Mouse (Mus musculus) cerebellum, adult 2 months (tissue): ENCODE measurements around the gene Arpp19.

ENCODE experiments used
- CTCF ChIP-seq: fragments of 200-500 bp; IDR thresholded peaks from 2 replicates; pipeline ENCODE4 v1.5.1; 2011; ENCODE audit warnings: low read depth, mild to moderate bottlenecking, control low read depth, low read length, moderate library complexity, borderline replicate concordance; ENCODE audit not compliant: insufficient read depth
- POLR2A ChIP-seq: fragments of 200-500 bp; IDR thresholded peaks from 2 replicates; pipeline ENCODE4 v1.6.1; 2011; ENCODE audit warnings: low read length, control low read depth, borderline replicate concordance; ENCODE audit not compliant: insufficient read depth

DNA sequence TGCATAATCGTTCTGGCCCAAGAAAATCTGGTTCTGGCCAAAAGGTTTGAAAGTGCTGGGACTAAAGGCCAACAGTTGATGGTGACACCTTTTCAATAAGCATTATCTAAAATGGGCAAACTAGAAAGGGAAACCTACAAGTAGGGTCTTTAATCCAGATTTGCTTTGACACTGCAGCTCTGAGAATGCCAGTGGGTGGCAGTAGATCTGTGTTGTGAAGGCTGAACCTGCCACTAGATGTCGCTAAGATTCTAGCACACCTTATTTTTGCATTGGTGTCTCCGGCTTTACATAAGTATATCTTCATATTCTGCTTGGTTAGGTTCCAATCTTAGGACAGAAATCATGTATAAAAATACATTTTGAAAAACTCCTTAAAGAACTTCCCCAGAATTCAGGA lies 12.6 kb downstream of the Arpp19 start:
- TF ChIP-seq CTCF: peak; percentile 85
- no peak for TF ChIP-seq POLR2A
